Mouse (Mus musculus) spleen, adult 2 months (tissue): Measurements from ENCODE around the gene Sp6. TPM values are rescaled to one million over a fixed set of nuclear protein-coding genes. Genes with fewer than 3 reads are reported as not detected.
A peak's percentile ranks its signal among the peaks of the same experiment; 100 is the strongest.

Experiments
- DNase-seq, 2 experiments: peaks; one replicate each; pipeline versions ENCODE4 v3.0.0 to v3.0.0-alpha.2; 2012 to 2021; ENCODE audit warnings: low spot score in 2 of 2, low read depth in 1 of 2
- H3K27ac ChIP-seq: fragments of 200-500 bp; 2 replicates; pipeline ENCODE4 v1.5.1; 2012; ENCODE audit warnings: low read length, inconsistent platforms; ENCODE audit not compliant: insufficient read depth
- H3K27me3 ChIP-seq: fragments of 200-500 bp; 2 replicates; pipeline ENCODE4 v1.6.1; 2012; ENCODE audit warnings: mild to moderate bottlenecking, moderate library complexity, low read length, inconsistent platforms; ENCODE audit not compliant: control insufficient read depth, insufficient read depth
- H3K36me3 ChIP-seq: fragments of 200-500 bp; 2 replicates; pipeline ENCODE4 v1.6.1; 2012; ENCODE audit warnings: mild to moderate bottlenecking, low read length, inconsistent platforms; ENCODE audit not compliant: control insufficient read depth, insufficient read depth
- H3K4me1 ChIP-seq: fragments of 200-500 bp; 2 replicates; pipeline ENCODE4 v1.6.1; 2011; ENCODE audit warnings: inconsistent platforms; ENCODE audit not compliant: control insufficient read depth, insufficient read depth, insufficient read length
- H3K4me3 ChIP-seq: fragments of 200-500 bp; 2 replicates; pipeline ENCODE4 v1.5.1; 2011; ENCODE audit warnings: mild to moderate bottlenecking, inconsistent platforms; ENCODE audit not compliant: insufficient read depth, insufficient read length; ENCODE audit errors: extremely low read depth
- CTCF ChIP-seq: fragments of 200-500 bp; IDR thresholded peaks from 2 replicates; pipeline ENCODE4 v1.5.1; 2011; ENCODE audit warnings: mild to moderate bottlenecking, inconsistent platforms; ENCODE audit not compliant: insufficient read depth, insufficient read length, insufficient replicate concordance; ENCODE audit errors: extremely low read depth
- POLR2A ChIP-seq: fragments of 200-500 bp; IDR thresholded peaks from 2 replicates; pipeline ENCODE4 v1.6.1; 2011; ENCODE audit warnings: low read depth, low read length, inconsistent platforms
- WGBS: fragments of 180-500 bp; shearing (Covaris S2); methylation state at CpG from one replicate; pipeline ENCODE4 v1.1.7; 2018; 5-methylcytosine and 5-hydroxymethylcytosine counted together
- polyA plus RNA-seq: library from polyadenylated mRNA; depleted of rRNA; stranded (reverse); fragments of >200 nt; gene quantifications from 2 replicates; pipeline ENCODE4 v1.2.3, GENCODE M21; 2012

Gene Sp6
- polyA plus RNA-seq, 1 experiment, result 0.57 TPM

DNA sequence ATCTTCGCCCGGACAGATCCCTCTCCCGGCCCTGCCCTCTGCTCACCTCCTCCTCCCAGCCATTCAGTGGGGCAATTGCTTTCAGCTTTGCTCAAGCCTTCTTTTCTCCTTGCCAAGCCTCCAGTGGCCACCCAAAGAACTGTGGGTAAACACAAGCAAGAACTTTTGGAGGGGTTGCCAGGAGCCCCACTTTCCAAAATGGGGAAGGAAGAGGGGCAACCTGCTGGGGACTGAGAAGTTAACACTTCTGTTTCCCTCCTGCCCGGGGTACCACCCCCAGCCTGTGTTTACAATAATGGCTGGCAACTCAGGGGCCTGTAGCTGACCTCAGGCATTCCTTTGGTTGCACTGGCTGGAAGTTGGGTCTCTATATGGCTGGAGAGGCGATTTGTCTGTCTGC, 10.0 kb upstream of the Sp6 start:
- Histone ChIP-seq H3K27me3 (no peaks in the 10 kb centered on the region), H3K4me1 (no peaks in the 10 kb centered on the region), H3K36me3 (no peaks in the 10 kb centered on the region), H3K27ac (no peak overlapping the region), H3K4me3 (no peak overlapping the region)
- no peak for DNase-seq
- no peak for TF ChIP-seq POLR2A
- 58% methylated on average over 5 of the region's 5 CpGs for WGBS

DNA sequence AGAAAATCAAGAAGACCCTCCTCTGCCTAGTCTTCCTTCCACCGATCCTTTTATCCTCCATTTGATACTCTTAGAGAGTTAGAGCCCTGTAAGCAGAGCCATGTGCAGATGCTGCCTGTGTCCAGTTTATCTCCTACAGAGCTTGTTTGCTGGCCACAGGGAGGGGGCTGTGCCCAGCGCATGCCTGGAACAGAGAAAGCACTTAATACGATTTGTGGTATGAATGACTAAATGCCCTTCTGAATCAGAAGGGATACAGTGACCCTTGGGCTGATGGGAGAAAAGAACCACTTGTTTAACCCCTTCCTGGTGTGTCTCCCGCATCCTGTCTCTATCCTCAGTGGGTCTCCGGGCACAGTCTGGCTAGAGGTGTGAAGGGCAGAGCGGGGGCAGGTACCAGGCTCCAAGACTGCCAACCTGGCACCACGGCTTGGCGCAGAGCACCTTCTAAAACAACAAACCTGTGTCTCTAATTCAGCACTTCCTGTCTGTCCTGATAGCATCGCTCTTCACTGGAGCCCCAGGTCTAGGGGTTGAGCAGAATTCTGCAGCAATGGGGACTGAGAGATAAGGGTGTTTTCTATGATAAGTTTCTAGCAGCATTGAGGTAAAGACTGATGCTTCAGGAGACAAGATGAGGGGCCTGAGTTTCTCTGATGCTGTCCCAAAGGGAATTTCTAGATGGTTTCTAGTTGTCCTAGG, 6.0 kb upstream of the Sp6 start:
- no peaks in the 10 kb centered on the region for H3K36me3 ChIP-seq
- no peak overlapping the region for H3K4me3 ChIP-seq
- no peak for DNase-seq
- peaks cover 1% of the 10 kb centered on the region; the same call in 1 of the 2 replicates for H3K27me3 ChIP-seq
- 70% methylated on average over 9 of the region's 9 CpGs for WGBS
- no peaks in the 10 kb centered on the region for H3K4me1 ChIP-seq
- no peak overlapping the region; the same call in 1 of the 2 replicates for H3K27ac ChIP-seq
- TF ChIP-seq POLR2A (no peak), CTCF (no peak)

DNA sequence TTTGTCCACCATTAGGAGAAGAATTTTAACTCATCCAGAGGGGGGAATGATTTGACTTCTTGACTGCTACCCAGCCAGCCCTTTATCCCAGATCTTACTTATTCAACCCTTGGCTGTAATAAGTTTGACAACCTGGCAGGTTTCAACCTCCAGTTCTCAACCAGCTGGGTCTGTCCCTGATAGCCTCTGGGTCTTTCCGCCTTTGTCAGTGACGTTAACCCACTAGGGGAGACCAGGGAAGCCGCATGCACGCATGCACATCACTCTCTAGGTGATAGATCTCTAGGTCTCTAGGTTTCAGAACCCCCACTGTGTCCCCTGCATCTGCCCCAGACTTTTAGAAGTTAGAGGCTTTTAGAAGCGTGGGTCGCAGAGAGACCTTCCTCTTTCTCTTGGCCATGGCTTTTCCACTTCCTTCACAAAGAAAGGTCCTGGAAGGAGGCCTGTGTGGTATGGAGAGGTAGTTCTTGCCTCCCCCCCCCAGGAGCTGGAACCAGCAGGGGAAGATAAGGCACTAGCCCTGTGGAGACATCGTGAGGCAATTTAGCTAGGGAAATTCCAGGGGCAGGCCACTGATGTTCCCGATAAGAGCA, 3.9 kb upstream of the Sp6 start:
- no peaks in the 10 kb centered on the region for H3K36me3 ChIP-seq
- H3K4me3 ChIP-seq, result no peak overlapping the region
- H3K27ac ChIP-seq, result no peak overlapping the region
- DNase-seq, result no peak
- peaks cover 1% of the 10 kb centered on the region; the same call in 1 of the 2 replicates for H3K27me3 ChIP-seq
- 72% methylated on average over 8 of the region's 8 CpGs for WGBS
- H3K4me1 ChIP-seq, result no peaks in the 10 kb centered on the region
- no peak for TF ChIP-seq CTCF
- no peak for TF ChIP-seq POLR2A

DNA sequence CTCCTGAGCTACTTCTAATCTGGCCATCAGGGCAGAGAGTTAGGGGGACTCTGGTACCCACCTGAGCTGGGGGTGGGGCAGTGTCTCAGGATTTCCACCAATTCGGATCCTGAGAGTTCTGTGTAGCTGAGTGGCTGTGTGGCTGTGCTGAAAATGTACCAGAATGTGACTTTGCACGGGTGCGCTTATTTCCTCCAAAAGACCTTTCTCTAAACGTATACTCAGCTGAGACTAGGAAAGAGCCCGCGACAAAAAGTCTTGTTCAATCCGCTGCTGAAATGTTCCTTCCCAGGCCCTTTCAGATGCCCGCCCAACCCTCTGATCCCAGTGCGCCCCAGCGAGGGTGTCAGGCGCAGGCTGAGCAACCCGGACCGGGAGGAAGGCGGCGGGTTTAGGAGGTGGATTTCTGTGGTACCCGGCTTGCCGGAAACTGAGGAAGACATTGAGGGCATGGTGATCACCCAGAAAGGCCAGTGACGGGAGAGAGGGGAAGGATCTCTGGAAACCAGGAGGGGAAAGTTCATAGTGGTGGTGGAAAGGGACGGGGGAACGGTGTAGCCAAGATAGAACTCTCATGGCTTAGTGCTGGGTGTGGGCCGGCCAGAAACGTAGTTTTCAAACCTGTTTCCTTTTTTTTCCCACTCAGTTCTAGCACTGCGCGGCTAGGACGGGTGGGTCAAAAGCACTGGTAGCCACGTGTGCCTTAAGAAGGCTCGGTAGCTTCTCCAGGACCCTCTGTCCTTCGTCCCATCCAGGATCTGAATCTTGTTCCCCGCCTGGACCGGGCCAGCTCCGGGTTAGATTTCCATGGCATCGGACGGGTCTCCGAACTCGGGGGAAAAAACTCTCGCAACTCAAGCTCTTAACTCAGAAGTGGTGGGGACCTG, 4.7 kb downstream of the Sp6 start:
- H3K4me3 ChIP-seq, result no peak overlapping the region
- DNase-seq, result no peak

DNA sequence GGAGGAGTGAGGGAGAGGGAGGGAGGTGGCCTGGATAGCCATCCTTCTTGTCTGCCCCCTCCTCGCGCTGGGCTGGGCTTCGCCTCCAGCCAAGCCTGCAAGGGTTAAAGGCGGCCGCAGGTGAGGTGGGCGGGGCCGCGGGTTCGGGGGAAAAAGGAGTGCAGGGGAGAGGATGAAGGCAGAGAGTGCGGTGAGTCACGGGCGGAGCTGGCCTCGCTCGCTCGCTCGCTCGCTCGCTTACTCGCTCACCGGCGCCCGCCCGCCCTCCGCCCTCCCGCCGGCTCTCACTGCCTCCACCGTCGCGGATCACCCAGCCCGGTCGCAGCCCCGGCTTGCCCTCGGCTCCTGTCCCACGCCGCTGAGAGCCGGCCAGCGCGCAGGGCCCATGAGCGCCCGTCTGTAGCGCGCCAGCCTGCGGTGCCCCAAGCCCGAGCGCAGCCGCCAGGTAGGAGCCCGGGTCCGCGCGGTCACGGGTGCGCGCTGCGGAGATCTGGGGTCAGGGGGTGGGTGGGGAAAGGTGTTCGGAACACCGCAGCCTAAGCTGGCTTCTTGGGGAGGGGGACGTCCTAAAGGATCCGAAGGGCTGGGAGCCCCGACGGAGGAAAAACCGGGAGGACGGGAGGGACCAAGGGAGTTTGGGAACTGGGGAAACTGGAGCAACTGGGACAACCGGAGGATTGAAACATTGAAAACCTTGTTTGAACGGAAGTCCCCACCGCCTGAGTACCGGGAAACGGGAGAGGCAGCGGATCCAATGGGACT, 5.6 kb downstream of the Sp6 start:
- Histone ChIP-seq H3K4me3 (peak overlapping the region; percentile 40; the same call in 1 of the 2 replicates), H3K4me1 (peaks cover 17% of the 10 kb centered on the region), H3K27me3 (peaks cover 30% of the 10 kb centered on the region), H3K27ac (no peak overlapping the region), H3K36me3 (no peaks in the 10 kb centered on the region)
- WGBS, result 2% methylated on average over 55 of the region's 68 CpGs
- TF ChIP-seq POLR2A (no peak), CTCF (no peak)
- no peak for DNase-seq

More for the DNA sequence above, 4.7 kb downstream of the Sp6 start:
- H3K27me3 ChIP-seq, result peaks cover 30% of the 10 kb centered on the region
- peaks cover 17% of the 10 kb centered on the region for H3K4me1 ChIP-seq
- H3K36me3 ChIP-seq, result no peaks in the 10 kb centered on the region
- no peak overlapping the region for H3K27ac ChIP-seq
- no peak for TF ChIP-seq POLR2A
- WGBS, result 3% methylated on average over 36 of the region's 36 CpGs

DNA sequence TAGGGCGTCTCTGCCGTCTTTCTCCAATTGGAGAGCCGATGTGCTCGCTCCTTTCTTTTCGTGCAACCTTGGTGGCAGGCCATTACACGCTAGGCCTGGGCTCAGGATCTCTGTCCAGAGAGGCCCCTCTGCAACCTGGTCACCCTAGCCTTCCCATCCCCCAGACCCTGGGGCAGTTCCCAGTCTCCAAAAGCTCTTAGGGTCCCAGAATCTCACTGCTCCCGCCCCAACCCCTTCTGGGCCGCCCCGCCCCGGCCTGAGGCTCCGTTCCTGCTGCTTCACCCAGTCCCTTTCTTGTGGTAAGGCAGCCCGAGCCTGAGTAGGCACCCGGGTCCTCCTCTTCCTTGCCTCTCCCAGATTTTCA, 6.1 kb downstream of the Sp6 start:
- H3K27me3 ChIP-seq, result peaks cover 30% of the 10 kb centered on the region
- H3K4me3 ChIP-seq, result peak overlapping the region; percentile 40; the same call in 1 of the 2 replicates
- no peaks in the 10 kb centered on the region for H3K36me3 ChIP-seq
- TF ChIP-seq POLR2A (no peak), CTCF (no peak)
- no peak for DNase-seq
- 20% methylated on average over 13 of the region's 13 CpGs for WGBS
- no peak overlapping the region for H3K27ac ChIP-seq
- peaks cover 17% of the 10 kb centered on the region for H3K4me1 ChIP-seq
